Mouse (Mus musculus): ENCODE measurements around the gene Tex29. TPM values are rescaled to one million over a fixed set of nuclear protein-coding genes. Genes with fewer than 3 reads are reported as not detected.

The Tex29 gene
- polyA plus RNA-seq, 2 experiments = not detected

- no peaks in the 10 kb centered on the region for H3K36me3 ChIP-seq (replicated peaks; ENCODE audit: control insufficient read depth, insufficient read depth, low read depth)
- no peaks in the 10 kb centered on the region for H3K4me1 ChIP-seq (replicated peaks; ENCODE audit: control insufficient read depth in 2 of 2, insufficient read depth in 2 of 2, low read length in 1 of 2)
- no peaks in the 10 kb centered on the region for H3K9me3 ChIP-seq (ENCODE audit: control insufficient read depth, low read length)
- H3K27ac ChIP-seq = no peak overlapping the region
- DNase-seq (ENCODE audit: low read depth in 3 of 3, low spot score in 3 of 3) (no peak), ATAC-seq (ENCODE audit: insufficient read depth) (no peak)
- no peaks in the 10 kb centered on the region for H3K27me3 ChIP-seq (ENCODE audit: control insufficient read depth, insufficient read depth, low read length)
- H3K9ac ChIP-seq (replicated peaks) = no peak overlapping the region
- 76% methylated on average over 3 of the region's 3 CpGs for WGBS (ENCODE audit: insufficient replicate concordance)
- TF ChIP-seq EP300 (IDR thresholded peaks at IDR 0.05; ENCODE audit: low read depth) (no peak), CTCF (IDR thresholded peaks at IDR 0.05; ENCODE audit: low read depth) (no peak)
- H3K4me2 ChIP-seq (ENCODE audit: low read depth) = no peak overlapping the region
- no peak overlapping the region for H3K4me3 ChIP-seq (ENCODE audit: insufficient read depth in 1 of 2, low read depth in 2 of 2, low read length in 2 of 2)
Observed at GRCm38 (mm10) chr8:11799098-11799497, 41.2 kb upstream of the Tex29 start.

GRCm38 (mm10) chr8:11800481-11800880 is 39.8 kb upstream of the Tex29 start:
- Histone ChIP-seq H3K4me1 (replicated peaks; ENCODE audit: control insufficient read depth in 2 of 2, insufficient read depth in 2 of 2, low read length in 1 of 2) (no peaks in the 10 kb centered on the region), H3K4me3 (ENCODE audit: insufficient read depth in 1 of 2, low read depth in 2 of 2, low read length in 2 of 2) (no peak overlapping the region), H3K36me3 (replicated peaks; ENCODE audit: control insufficient read depth, insufficient read depth, low read depth) (no peaks in the 10 kb centered on the region; the same call in 1 of the 2 replicates), H3K4me2 (ENCODE audit: low read depth) (no peak overlapping the region), H3K27ac (no peak overlapping the region), H3K9ac (replicated peaks) (no peak overlapping the region), H3K9me3 (ENCODE audit: control insufficient read depth, low read length) (no peaks in the 10 kb centered on the region), H3K27me3 (ENCODE audit: control insufficient read depth, insufficient read depth, low read length) (no peaks in the 10 kb centered on the region)
- no peak for TF ChIP-seq CTCF (IDR thresholded peaks at IDR 0.05; ENCODE audit: low read depth)
- no peak for TF ChIP-seq EP300 (IDR thresholded peaks at IDR 0.05; ENCODE audit: low read depth)
- DNase-seq (ENCODE audit: low read depth in 3 of 3, low spot score in 3 of 3) (no peak), ATAC-seq (ENCODE audit: insufficient read depth) (no peak)
- WGBS (ENCODE audit: insufficient replicate concordance) = 68% methylated on average over 7 of the region's 7 CpGs

DNA sequence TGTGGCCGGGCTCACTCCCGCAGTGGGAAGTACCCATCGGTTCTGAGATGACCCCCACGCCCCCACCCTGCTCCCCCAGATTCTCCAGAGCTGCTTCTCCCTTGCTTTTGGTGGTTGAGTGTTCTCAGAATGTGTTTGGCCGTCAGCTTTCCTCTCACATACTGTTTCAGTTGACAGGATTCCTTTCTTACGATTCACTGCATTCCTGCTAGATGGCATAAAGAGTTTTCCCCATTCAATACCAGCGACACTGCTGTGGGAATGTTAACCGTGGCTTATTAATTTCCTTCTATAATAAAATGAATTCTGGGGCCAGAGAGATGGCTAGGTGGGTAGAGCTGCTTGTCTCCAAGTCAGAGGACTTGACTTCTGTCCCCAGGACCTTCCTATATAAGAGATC is 38.7 kb upstream of the Tex29 start:
- no peaks in the 10 kb centered on the region for H3K4me1 ChIP-seq (replicated peaks; ENCODE audit: control insufficient read depth in 2 of 2, insufficient read depth in 2 of 2, low read length in 1 of 2)
- WGBS (ENCODE audit: insufficient replicate concordance) = 79% methylated on average over 8 of the region's 8 CpGs
- no peak for DNase-seq (ENCODE audit: low read depth in 3 of 3, low spot score in 3 of 3)
- no peaks in the 10 kb centered on the region for H3K27me3 ChIP-seq (ENCODE audit: control insufficient read depth, insufficient read depth, low read length)
- H3K9me3 ChIP-seq (ENCODE audit: control insufficient read depth, low read length) = no peaks in the 10 kb centered on the region
- no peak for ATAC-seq (ENCODE audit: insufficient read depth)
- no peak for TF ChIP-seq EP300 (IDR thresholded peaks at IDR 0.05; ENCODE audit: low read depth)
- no peak for TF ChIP-seq CTCF (IDR thresholded peaks at IDR 0.05; ENCODE audit: low read depth)
- no peak overlapping the region for H3K4me3 ChIP-seq (ENCODE audit: insufficient read depth in 1 of 2, low read depth in 2 of 2, low read length in 2 of 2)
- no peak overlapping the region for H3K4me2 ChIP-seq (ENCODE audit: low read depth)
- no peak overlapping the region for H3K9ac ChIP-seq (replicated peaks)
- no peaks in the 10 kb centered on the region; the same call in 1 of the 2 replicates for H3K36me3 ChIP-seq (replicated peaks; ENCODE audit: control insufficient read depth, insufficient read depth, low read depth)
- no peak overlapping the region for H3K27ac ChIP-seq

DNA sequence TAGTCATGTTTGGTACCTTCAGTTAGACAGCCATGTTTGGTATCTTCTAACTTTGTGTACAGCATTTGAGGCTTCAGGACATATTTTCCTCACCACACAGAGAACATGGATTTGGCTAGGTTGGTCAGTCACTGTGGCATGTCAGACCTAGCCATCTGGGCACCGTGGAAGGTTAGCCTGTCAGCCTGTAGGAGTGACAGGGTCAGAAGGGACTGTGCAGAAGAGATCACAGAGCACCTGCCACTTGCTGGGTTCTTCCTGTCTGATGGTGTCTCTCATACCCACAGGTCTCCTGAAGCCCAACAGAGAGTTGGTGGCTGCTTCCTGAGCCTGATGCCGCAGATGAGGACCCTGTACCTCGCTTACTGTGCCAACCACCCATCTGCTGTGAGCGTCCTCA is 35.4 kb upstream of the Tex29 start:
- Histone ChIP-seq H3K36me3 (replicated peaks; ENCODE audit: control insufficient read depth, insufficient read depth, low read depth) (no peaks in the 10 kb centered on the region; the same call in none of the 2 replicates), H3K4me1 (replicated peaks; ENCODE audit: control insufficient read depth in 2 of 2, insufficient read depth in 2 of 2, low read length in 1 of 2) (no peaks in the 10 kb centered on the region), H3K27ac (no peak overlapping the region), H3K27me3 (ENCODE audit: control insufficient read depth, insufficient read depth, low read length) (no peaks in the 10 kb centered on the region), H3K9me3 (ENCODE audit: control insufficient read depth, low read length) (no peaks in the 10 kb centered on the region), H3K4me3 (ENCODE audit: insufficient read depth in 1 of 2, low read depth in 2 of 2, low read length in 2 of 2) (no peak overlapping the region), H3K9ac (replicated peaks) (no peak overlapping the region), H3K4me2 (ENCODE audit: low read depth) (no peak overlapping the region)
- 80% methylated on average over 4 of the region's 4 CpGs for WGBS (ENCODE audit: insufficient replicate concordance)
- no peak for DNase-seq (ENCODE audit: low read depth in 3 of 3, low spot score in 3 of 3)
- no peak for TF ChIP-seq EP300 (IDR thresholded peaks at IDR 0.05; ENCODE audit: low read depth)
- no peak for TF ChIP-seq CTCF (IDR thresholded peaks at IDR 0.05; ENCODE audit: low read depth)
- ATAC-seq (ENCODE audit: insufficient read depth) = no peak

DNA sequence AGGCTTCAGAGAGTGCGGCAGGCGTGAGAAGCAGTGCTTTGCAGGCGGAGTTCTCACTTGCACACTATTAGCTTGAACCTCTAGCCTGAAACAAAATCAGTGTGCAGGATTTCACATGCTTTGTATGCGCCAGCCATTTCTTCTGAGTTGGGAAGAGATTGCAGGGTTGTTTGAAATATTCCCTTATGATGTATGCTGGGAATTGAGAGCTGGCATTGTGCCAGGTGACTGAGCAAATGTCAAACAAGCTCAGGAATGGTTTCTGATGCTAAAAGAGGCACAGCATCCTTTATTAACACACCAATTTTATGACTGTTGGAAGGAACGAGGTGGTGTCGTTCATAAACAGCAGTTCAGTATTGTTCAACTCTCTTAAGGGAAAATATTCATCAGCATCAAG is 34.0 kb upstream of the Tex29 start:
- ATAC-seq (ENCODE audit: insufficient read depth) (no peak), DNase-seq (ENCODE audit: low read depth in 3 of 3, low spot score in 3 of 3) (no peak)
- Histone ChIP-seq H3K4me1 (replicated peaks; ENCODE audit: control insufficient read depth in 2 of 2, insufficient read depth in 2 of 2, low read length in 1 of 2) (no peaks in the 10 kb centered on the region), H3K36me3 (replicated peaks; ENCODE audit: control insufficient read depth, insufficient read depth, low read depth) (no peaks in the 10 kb centered on the region; the same call in none of the 2 replicates), H3K9ac (replicated peaks) (no peak overlapping the region), H3K27me3 (ENCODE audit: control insufficient read depth, insufficient read depth, low read length) (no peaks in the 10 kb centered on the region), H3K4me2 (ENCODE audit: low read depth) (no peak overlapping the region), H3K9me3 (ENCODE audit: control insufficient read depth, low read length) (no peaks in the 10 kb centered on the region), H3K27ac (no peak overlapping the region), H3K4me3 (ENCODE audit: insufficient read depth in 1 of 2, low read depth in 2 of 2, low read length in 2 of 2) (no peak overlapping the region)
- TF ChIP-seq CTCF (IDR thresholded peaks at IDR 0.05; ENCODE audit: low read depth) (no peak), EP300 (IDR thresholded peaks at IDR 0.05; ENCODE audit: low read depth) (no peak)
- WGBS (ENCODE audit: insufficient replicate concordance) = 77% methylated on average over 6 of the region's 6 CpGs
